Mouse (Mus musculus) megakaryocyte, embryonic 14.5 days (primary cell): Measurements from ENCODE around the gene Gm45140.

ENCODE experiments used
- FLI1 ChIP-seq: IDR thresholded peaks from 2 replicates; pipeline ENCODE4 v1.6.1; 2012; ENCODE audit warnings: low read length, inconsistent platforms, mixed read lengths
- GATA1 ChIP-seq: IDR thresholded peaks from 3 replicates; pipeline ENCODE4 v1.6.1; 2012; ENCODE audit warnings: mixed read lengths, low read length, inconsistent platforms, borderline replicate concordance

DNA sequence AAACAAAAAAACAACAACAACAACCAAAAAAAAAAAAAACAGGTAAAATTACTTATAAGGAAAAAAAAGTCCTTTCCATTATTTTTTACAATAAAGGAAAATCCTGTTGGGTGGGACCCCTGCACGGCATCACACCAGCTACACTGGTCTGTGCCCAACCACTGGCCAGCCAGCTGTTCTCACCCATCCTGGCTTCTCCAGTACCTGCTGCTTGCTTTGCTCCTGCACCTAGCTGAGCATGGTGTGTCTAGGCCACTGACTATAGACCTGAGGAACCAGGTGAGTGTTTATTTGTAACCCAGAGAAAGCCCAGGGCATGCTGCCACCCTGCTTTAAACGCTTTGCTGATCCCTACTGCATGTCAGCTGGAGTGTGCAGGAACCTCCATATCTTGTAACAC lies 15.2 kb downstream of the Gm45140 start:
- no peak for TF ChIP-seq GATA1
- no peak for TF ChIP-seq FLI1
